Mouse (Mus musculus) kidney, adult 2 months (tissue): ENCODE measurements around the gene Esrrg. TPM values are rescaled to one million over a fixed set of nuclear protein-coding genes. Genes with fewer than 3 reads are reported as not detected.
A peak's percentile ranks its signal among the peaks of the same experiment; 100 is the strongest.

ENCODE experiments used
- DNase-seq: peaks from one replicate; pipeline ENCODE4 v3.0.0; 2021
- H3K27ac ChIP-seq: fragments of 200-500 bp; 2 replicates; pipeline ENCODE4 v1.5.1; 2012; ENCODE audit warnings: low read depth, low read length, control low read depth, inconsistent platforms; ENCODE audit not compliant: insufficient read depth
- H3K27me3 ChIP-seq: fragments of 200-500 bp; replicated peaks from 2 replicates; pipeline ENCODE4 v1.6.1; 2012; ENCODE audit warnings: mild to moderate bottlenecking, moderate library complexity, low read length, inconsistent platforms; ENCODE audit not compliant: control insufficient read depth, insufficient read depth
- H3K36me3 ChIP-seq: fragments of 200-500 bp; 2 replicates; pipeline ENCODE4 v1.6.1; 2012; ENCODE audit warnings: mild to moderate bottlenecking, moderate library complexity, low read length, inconsistent platforms; ENCODE audit not compliant: control insufficient read depth, insufficient read depth
- H3K4me1 ChIP-seq: fragments of 200-500 bp; 2 replicates; pipeline ENCODE4 v1.6.1; 2011; ENCODE audit warnings: low read length; ENCODE audit not compliant: control insufficient read depth, insufficient read depth
- H3K4me3 ChIP-seq: fragments of 200-500 bp; 2 replicates; pipeline ENCODE4 v1.5.1; 2011; ENCODE audit warnings: mild to moderate bottlenecking, low read depth, low read length, control low read depth; ENCODE audit not compliant: insufficient read depth
- CTCF ChIP-seq: fragments of 200-500 bp; conservative IDR thresholded peaks from 2 replicates; pipeline ENCODE4 v1.5.1; 2011; ENCODE audit warnings: low read depth, mild to moderate bottlenecking, control low read depth, low read length, moderate library complexity, mixed read lengths; ENCODE audit not compliant: insufficient read depth, insufficient read length
- POLR2A ChIP-seq: fragments of 200-500 bp; IDR thresholded peaks from one replicate; pipeline ENCODE4 v1.6.1; 2011; ENCODE audit warnings: low read depth, low read length, control low read depth
- WGBS: fragments of 180-500 bp; shearing (Covaris S2); methylation state at CpG from one replicate; pipeline ENCODE4 v1.1.7; 2018; 5-methylcytosine and 5-hydroxymethylcytosine counted together
- polyA plus RNA-seq: library from polyadenylated mRNA; depleted of rRNA; stranded (reverse); fragments of >200 nt; gene quantifications from 2 replicates; pipeline ENCODE4 v1.2.3, GENCODE M21; 2012

The Esrrg gene
- polyA plus RNA-seq, 1 experiment, result 24.2 TPM

DNA sequence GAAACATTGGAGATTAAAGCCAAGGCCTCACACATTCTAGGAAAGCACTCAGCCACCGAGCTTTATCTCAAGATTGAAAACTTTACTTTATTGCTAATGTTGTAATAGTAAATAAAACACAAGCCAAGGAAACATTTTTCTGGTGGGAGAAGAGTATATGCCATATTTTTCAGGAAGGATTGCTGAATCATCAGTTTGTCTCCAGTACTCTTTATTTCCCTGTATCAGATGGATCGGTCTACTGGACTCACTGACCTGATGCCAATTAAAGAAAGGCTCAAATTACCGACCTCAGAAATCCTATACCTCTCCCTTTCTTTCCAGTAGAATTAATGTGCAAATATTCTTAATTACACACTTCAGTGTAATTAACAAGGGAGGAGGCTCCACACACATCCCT, 4.7 kb downstream of the Esrrg start:
- Histone ChIP-seq H3K4me3 (no peak overlapping the region), H3K36me3 (no peaks in the 10 kb centered on the region), H3K4me1 (peaks cover 39% of the 10 kb centered on the region), H3K27me3 (no peaks in the 10 kb centered on the region), H3K27ac (no peak overlapping the region)
- 39% methylated on average over 3 of the region's 3 CpGs for WGBS
- TF ChIP-seq CTCF (no peak), POLR2A (no peak)
- no peak for DNase-seq

DNA sequence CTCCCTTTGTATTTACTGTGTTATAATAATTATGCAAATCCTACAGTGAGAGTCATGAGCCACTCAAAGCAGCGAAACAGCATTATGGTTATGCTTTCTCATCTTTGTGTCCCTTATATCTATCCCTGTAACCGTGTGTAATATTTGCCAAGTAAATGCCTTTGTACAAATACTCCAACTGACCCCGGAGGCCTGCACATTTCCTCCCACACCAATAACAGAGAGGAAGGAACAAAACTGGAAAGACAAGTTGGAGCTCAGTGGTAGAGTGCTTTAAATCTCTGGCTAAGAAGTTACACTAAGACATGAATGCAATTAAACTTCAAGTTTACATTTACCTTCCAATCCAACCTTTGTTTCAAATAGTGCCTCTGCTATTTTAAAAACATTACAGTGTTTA, 15.4 kb downstream of the Esrrg start:
- Histone ChIP-seq H3K4me1 (peaks cover 18% of the 10 kb centered on the region), H3K36me3 (no peaks in the 10 kb centered on the region), H3K4me3 (no peak overlapping the region), H3K27me3 (no peaks in the 10 kb centered on the region), H3K27ac (no peak overlapping the region)
- 34% methylated on average over 3 of the region's 3 CpGs for WGBS
- TF ChIP-seq POLR2A, result no peak
- TF ChIP-seq CTCF, result no peak
- DNase-seq, result peak; percentile 24

GRCm38 (mm10) chr1:187630361-187630760, 21.8 kb downstream of the Esrrg start:
- Histone ChIP-seq H3K4me3 (no peak overlapping the region), H3K27me3 (no peaks in the 10 kb centered on the region), H3K4me1 (peaks cover 6% of the 10 kb centered on the region), H3K27ac (no peak overlapping the region), H3K36me3 (no peaks in the 10 kb centered on the region)
- TF ChIP-seq CTCF (no peak), POLR2A (no peak)
- 92% methylated on average over 8 of the region's 8 CpGs for WGBS
- no peak for DNase-seq

GRCm38 (mm10) chr1:187631486-187631885, 22.9 kb downstream of the Esrrg start:
- Histone ChIP-seq H3K27ac (no peak overlapping the region), H3K36me3 (no peaks in the 10 kb centered on the region), H3K4me1 (peaks cover 5% of the 10 kb centered on the region; the same call in 1 of the 2 replicates), H3K4me3 (no peak overlapping the region), H3K27me3 (no peaks in the 10 kb centered on the region)
- TF ChIP-seq CTCF, result no peak
- no peak for TF ChIP-seq POLR2A
- WGBS, result 60% methylated on average over 8 of the region's 8 CpGs
- peak; percentile 74 for DNase-seq

- TF ChIP-seq CTCF (no peak), POLR2A (no peak)
- H3K4me1 ChIP-seq, result no peaks in the 10 kb centered on the region; the same call in 1 of the 2 replicates
- no peaks in the 10 kb centered on the region for H3K36me3 ChIP-seq
- no peak overlapping the region for H3K4me3 ChIP-seq
- 58% methylated on average over 8 of the region's 8 CpGs for WGBS
- H3K27me3 ChIP-seq, result no peaks in the 10 kb centered on the region
- H3K27ac ChIP-seq, result no peak overlapping the region
- peak; percentile 30 for DNase-seq
These were observed 36.7 kb downstream of the Esrrg start for GRCm38 (mm10) chr1:187645258-187645657.

DNA sequence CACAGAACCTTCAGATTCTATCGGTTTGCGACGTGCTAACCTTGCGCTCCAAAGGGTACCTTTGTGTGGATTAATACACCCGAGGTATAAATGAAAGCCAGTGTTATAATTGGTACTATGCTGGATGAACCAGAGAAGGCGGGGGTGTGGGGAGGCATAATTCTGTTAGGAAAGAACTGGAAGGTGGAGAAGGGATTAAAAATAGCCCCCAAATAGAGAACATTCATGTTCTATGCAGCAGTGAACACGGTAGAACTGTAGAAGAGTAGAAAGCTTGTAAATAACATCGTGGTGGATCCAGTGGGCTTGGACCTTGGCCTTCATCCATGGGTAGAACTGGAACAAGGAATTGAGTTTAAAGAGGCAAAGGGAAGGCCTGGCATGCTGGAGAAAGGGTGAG, 40.0 kb downstream of the Esrrg start:
- whole genome bisulfite sequencing, result 82% methylated on average over 8 of the region's 8 CpGs
- H3K4me3 ChIP-seq, result no peak overlapping the region
- TF ChIP-seq POLR2A (no peak), CTCF (no peak)
- H3K27me3 ChIP-seq, result no peaks in the 10 kb centered on the region
- no peak for DNase-seq
- peaks cover 16% of the 10 kb centered on the region for H3K4me1 ChIP-seq
- no peak overlapping the region for H3K27ac ChIP-seq
- no peaks in the 10 kb centered on the region for H3K36me3 ChIP-seq

GRCm38 (mm10) chr1:187649871-187650270, 41.3 kb downstream of the Esrrg start:
- H3K36me3 ChIP-seq, result no peaks in the 10 kb centered on the region
- no peaks in the 10 kb centered on the region for H3K27me3 ChIP-seq
- peak; percentile 47 for DNase-seq
- no peak overlapping the region for H3K27ac ChIP-seq
- H3K4me1 ChIP-seq, result peaks cover 17% of the 10 kb centered on the region
- no peak for TF ChIP-seq POLR2A
- TF ChIP-seq CTCF, result no peak
- 40% methylated on average over 5 of the region's 5 CpGs for WGBS
- H3K4me3 ChIP-seq, result no peak overlapping the region
